Mouse (Mus musculus) natural killer cell, adult 2 months (primary cell): Measurements from ENCODE around the gene Nkain1.

Source experiments
- DNase-seq, 2 experiments: peaks; one replicate each; pipeline ENCODE4 v3.0.0; 2022; ENCODE audit warnings: low spot score in 2 of 2

Nkain1 gene

GRCm38 (mm10) chr4:130552312-130553120, 21.5 kb downstream of the Nkain1 start:
- no peak for DNase-seq

GRCm38 (mm10) chr4:130550511-130550910, 23.5 kb downstream of the Nkain1 start:
- no peak for DNase-seq

GRCm38 (mm10) chr4:130549189-130549588, 24.8 kb downstream of the Nkain1 start:
- no peak for DNase-seq

GRCm38 (mm10) chr4:130546798-130547562, 27.0 kb downstream of the Nkain1 start:
- no peak for DNase-seq

GRCm38 (mm10) chr4:130544392-130544791, 29.6 kb downstream of the Nkain1 start:
- DNase-seq = no peak

GRCm38 (mm10) chr4:130543121-130543520, 30.9 kb downstream of the Nkain1 start:
- no peak for DNase-seq

- DNase-seq = no peak
Observed at GRCm38 (mm10) chr4:130540831-130541230, 33.1 kb downstream of the Nkain1 start.

- no peak for DNase-seq
Observed at GRCm38 (mm10) chr4:130539706-130540105, 34.3 kb downstream of the Nkain1 start.

GRCm38 (mm10) chr4:130539053-130539452, 34.9 kb downstream of the Nkain1 start:
- DNase-seq = no peak

- no peak for DNase-seq
Observed at GRCm38 (mm10) chr4:130537371-130537770, 36.6 kb downstream of the Nkain1 start.

- DNase-seq = no peak
Observed at GRCm38 (mm10) chr4:130535789-130536188, 38.2 kb downstream of the Nkain1 start.

- peak; percentile 62 to 79 for DNase-seq
Observed at GRCm38 (mm10) chr4:130533975-130534374, 40.0 kb downstream of the Nkain1 start.

GRCm38 (mm10) chr4:130532347-130532746, 41.6 kb downstream of the Nkain1 start:
- DNase-seq = no peak

GRCm38 (mm10) chr4:130531645-130532280, 42.2 kb downstream of the Nkain1 start:
- peak; percentile 39 to 50 for DNase-seq

GRCm38 (mm10) chr4:130527804-130528203, 46.2 kb downstream of the Nkain1 start:
- no peak for DNase-seq

GRCm38 (mm10) chr4:130525041-130525440, 48.9 kb downstream of the Nkain1 start:
- no peak for DNase-seq

- DNase-seq = no peak
Observed at GRCm38 (mm10) chr4:130521466-130521865, 52.5 kb downstream of the Nkain1 start.

GRCm38 (mm10) chr4:130520482-130520851, 53.5 kb downstream of the Nkain1 start:
- DNase-seq = no peak

- DNase-seq = peak; percentile 90 to 93
Observed at GRCm38 (mm10) chr4:130519567-130520481, 54.1 kb downstream of the Nkain1 start.

GRCm38 (mm10) chr4:130516490-130516889, 57.5 kb downstream of the Nkain1 start:
- no peak for DNase-seq
